Mouse (Mus musculus): ENCODE measurements around the gene Mfap3. TPM values are rescaled to one million over a fixed set of nuclear protein-coding genes. Genes with fewer than 3 reads are reported as not detected.
A peak's percentile ranks its signal among the peaks of the same experiment; 100 is the strongest.

Mfap3 gene
- 15.0 and 15.8 TPM in 2 replicates for polyA plus RNA-seq (2012; rRNA removed)

DNA sequence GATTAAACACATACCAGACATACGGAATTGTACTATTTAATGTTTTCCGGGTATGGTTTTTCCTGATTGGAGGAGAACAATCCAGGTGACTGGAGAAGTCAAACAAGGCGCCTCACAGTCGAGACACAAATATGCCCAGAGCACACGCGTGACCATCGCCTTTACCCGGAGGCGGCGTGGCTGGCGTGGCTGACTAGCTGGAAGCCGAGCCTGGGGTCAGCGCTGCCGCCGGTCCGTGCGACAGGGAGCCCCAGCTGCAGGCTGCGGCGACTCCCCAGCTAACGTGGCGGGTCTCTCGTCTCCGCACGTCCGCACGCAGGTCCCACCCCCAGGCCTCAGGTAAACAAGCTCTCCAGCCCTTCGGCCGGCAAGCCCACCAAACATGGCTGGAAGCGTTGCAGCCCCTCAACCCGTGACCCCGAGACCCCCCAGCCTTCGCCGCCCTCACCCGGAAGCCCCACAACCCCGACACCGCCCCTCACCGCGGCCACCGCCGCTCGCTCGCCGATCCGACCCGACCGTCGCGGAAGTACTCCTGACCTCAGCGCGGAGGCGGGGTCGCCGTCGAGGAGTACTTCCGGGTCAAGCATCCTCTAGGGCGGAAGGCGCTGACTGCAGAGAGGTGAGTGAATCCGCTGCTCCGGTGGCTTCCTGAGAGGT lies at the start of gene Mfap3, which contains the start of gene Fam114a2:
Gene Mfap3 (plus strand): TSS at position 574 of the 660 bp plus-strand sequence.
Gene Fam114a2 (minus strand): TSS at position 527 of the 660 bp plus-strand sequence.
- Histone ChIP-seq H3K4me1 (ENCODE audit: control insufficient read depth, insufficient read depth, low read length) (peaks cover 4% of the 10 kb centered on the region; the same call in 1 of the 2 replicates), H3K4me3 (ENCODE audit: insufficient read depth, low read length) (peak within 1 kb of the TSS; percentile 78), H3K27ac (ENCODE audit: insufficient read depth, low read length) (no peak within 1 kb of the TSS)
- no peak for TF ChIP-seq CTCF (IDR thresholded peaks at IDR 0.05; ENCODE audit: extremely low read depth, insufficient read depth, low read length)
- peak; percentile 85 for TF ChIP-seq POLR2A (IDR thresholded peaks at IDR 0.05; ENCODE audit: extremely low read depth, insufficient read depth, low read length)

DNA sequence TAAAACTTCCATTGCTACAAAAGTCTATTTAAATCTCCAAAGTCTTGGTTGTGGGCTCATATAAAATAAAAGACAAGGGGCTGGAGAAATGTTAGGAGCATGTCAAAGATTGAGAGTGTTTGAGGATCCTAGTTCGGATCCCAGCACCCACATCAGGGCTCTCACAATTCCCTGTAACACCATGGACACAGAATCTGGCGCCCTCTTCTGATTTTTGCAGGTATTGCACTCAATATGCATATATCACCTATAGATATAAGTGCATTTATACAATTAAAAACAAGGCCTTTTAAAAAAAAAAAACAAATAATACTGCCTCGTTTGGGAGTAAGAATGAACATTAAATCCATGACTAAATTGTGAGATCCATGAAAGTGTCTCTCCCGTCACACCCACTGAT lies 49.8 kb upstream of the Mfap3 start:
- H3K4me1 ChIP-seq (ENCODE audit: control insufficient read depth, insufficient read depth, low read length) = no peaks in the 10 kb centered on the region
- no peak overlapping the region for H3K27ac ChIP-seq (ENCODE audit: insufficient read depth, low read length)
- TF ChIP-seq CTCF (IDR thresholded peaks at IDR 0.05; ENCODE audit: extremely low read depth, insufficient read depth, low read length) = no peak
- TF ChIP-seq POLR2A (IDR thresholded peaks at IDR 0.05; ENCODE audit: extremely low read depth, insufficient read depth, low read length) = no peak
- no peak overlapping the region for H3K4me3 ChIP-seq (ENCODE audit: insufficient read depth, low read length)

DNA sequence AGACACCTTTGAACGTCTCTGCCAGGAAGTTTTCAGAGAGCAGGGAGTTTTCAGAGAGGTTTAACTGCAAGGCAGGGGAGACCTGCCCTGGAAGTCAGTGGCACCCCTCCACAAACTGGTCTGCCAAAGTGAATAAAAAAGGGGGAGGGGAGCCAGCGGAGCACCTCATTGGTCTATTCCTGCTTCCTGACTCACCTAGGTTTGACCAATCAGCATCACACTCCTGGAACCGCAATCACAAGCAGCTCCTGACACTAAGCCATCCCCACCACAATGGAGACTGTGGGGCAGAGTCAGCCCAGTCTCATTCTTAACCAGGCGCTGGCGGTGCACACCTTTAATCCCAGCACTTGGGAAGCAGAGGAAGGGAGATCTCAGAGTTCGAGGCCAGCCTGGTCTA lies 48.4 kb upstream of the Mfap3 start:
- no peak for TF ChIP-seq CTCF (IDR thresholded peaks at IDR 0.05; ENCODE audit: extremely low read depth, insufficient read depth, low read length)
- TF ChIP-seq POLR2A (IDR thresholded peaks at IDR 0.05; ENCODE audit: extremely low read depth, insufficient read depth, low read length) = no peak
- 0 out of 2 replicates have a peak, but pooled peaks cover 2% of the 10 kb centered on the region for H3K4me1 ChIP-seq (ENCODE audit: control insufficient read depth, insufficient read depth, low read length)
- no peak overlapping the region for H3K4me3 ChIP-seq (ENCODE audit: insufficient read depth, low read length)
- no peak overlapping the region for H3K27ac ChIP-seq (ENCODE audit: insufficient read depth, low read length)

DNA sequence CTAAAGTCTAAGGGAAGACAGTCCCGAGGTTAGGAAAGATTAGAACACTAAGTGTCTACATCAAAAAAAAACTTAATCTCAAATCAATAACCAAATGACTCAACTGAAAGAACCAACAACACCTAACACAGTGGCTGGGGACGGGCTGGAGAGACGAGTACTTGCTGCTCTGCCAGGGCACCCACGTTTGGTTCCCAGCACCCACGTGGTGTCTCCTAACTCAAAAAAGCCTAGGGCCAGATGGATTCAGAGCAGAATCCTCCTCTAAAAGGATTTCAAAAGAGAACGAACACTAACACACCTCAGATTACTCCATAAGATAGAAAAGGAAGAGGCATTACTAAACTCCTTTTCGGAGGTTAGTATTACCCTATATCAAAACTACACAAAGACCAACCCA lies 47.5 kb upstream of the Mfap3 start:
- Histone ChIP-seq H3K4me3 (ENCODE audit: insufficient read depth, low read length) (no peak overlapping the region), H3K27ac (ENCODE audit: insufficient read depth, low read length) (no peak overlapping the region), H3K4me1 (ENCODE audit: control insufficient read depth, insufficient read depth, low read length) (0 out of 2 replicates have a peak, but pooled peaks cover 2% of the 10 kb centered on the region)
- no peak for TF ChIP-seq POLR2A (IDR thresholded peaks at IDR 0.05; ENCODE audit: extremely low read depth, insufficient read depth, low read length)
- no peak for TF ChIP-seq CTCF (IDR thresholded peaks at IDR 0.05; ENCODE audit: extremely low read depth, insufficient read depth, low read length)

DNA sequence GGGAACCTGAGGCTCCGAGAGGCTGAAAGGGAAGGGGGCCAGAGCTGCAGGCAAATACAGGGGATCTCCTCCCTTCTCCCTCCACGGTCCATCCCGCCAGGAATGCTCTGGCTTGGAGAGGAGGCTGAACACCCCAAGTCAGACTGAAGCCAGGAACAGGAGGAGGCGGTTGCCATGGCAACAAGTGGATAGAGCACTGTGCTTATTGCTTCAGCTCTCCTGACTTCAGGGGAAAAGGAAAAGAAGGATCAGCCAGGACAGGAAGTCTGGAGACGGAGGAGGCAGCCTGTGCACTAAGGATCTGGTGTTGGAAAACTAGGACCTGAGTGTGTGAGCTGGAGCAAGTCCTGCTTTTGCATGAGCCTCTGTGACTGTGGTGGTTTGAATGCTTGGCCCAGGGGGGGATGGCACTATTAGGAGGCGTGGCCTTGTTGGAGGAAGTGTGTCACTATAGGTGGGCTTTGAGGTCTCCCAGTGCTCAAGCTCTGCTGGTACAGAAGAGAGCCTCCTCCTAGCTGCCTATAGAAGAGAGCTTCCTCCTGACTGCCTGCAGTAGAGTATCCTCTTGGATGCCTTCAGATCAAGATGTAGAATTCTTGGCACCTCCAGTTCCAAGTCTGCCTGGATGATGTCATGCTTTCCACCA lies 44.0 kb upstream of the Mfap3 start:
- TF ChIP-seq POLR2A (IDR thresholded peaks at IDR 0.05; ENCODE audit: extremely low read depth, insufficient read depth, low read length) = no peak
- no peak for TF ChIP-seq CTCF (IDR thresholded peaks at IDR 0.05; ENCODE audit: extremely low read depth, insufficient read depth, low read length)
- H3K4me1 ChIP-seq (ENCODE audit: control insufficient read depth, insufficient read depth, low read length) = 0 out of 2 replicates have a peak, but pooled peaks cover 2% of the 10 kb centered on the region
- no peak overlapping the region for H3K27ac ChIP-seq (ENCODE audit: insufficient read depth, low read length)
- H3K4me3 ChIP-seq (ENCODE audit: insufficient read depth, low read length) = no peak overlapping the region

DNA sequence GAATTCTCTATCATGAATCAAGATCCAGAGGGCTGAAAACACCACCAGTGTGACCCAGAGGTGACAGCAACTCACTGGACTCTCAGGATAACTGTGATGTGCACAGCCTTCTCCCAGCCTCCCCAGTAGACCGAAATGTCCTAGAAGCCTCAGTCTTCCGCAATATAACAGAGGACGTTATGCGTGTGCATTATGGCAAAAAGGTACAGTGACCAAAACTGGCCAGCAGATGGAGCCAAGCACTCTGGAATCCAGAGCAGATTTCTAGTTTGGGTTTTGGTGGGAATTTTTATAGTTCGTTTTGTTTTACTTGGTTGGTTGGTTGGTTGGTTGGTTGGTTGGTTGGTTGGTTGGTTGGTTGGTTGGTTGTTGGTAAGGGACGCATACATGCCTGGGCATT lies 43.3 kb upstream of the Mfap3 start:
- H3K4me3 ChIP-seq (ENCODE audit: insufficient read depth, low read length) = no peak overlapping the region
- peak; percentile 68 for TF ChIP-seq CTCF (IDR thresholded peaks at IDR 0.05; ENCODE audit: extremely low read depth, insufficient read depth, low read length)
- no peak for TF ChIP-seq POLR2A (IDR thresholded peaks at IDR 0.05; ENCODE audit: extremely low read depth, insufficient read depth, low read length)
- H3K27ac ChIP-seq (ENCODE audit: insufficient read depth, low read length) = no peak overlapping the region
- 0 out of 2 replicates have a peak, but pooled peaks cover 2% of the 10 kb centered on the region for H3K4me1 ChIP-seq (ENCODE audit: control insufficient read depth, insufficient read depth, low read length)

DNA sequence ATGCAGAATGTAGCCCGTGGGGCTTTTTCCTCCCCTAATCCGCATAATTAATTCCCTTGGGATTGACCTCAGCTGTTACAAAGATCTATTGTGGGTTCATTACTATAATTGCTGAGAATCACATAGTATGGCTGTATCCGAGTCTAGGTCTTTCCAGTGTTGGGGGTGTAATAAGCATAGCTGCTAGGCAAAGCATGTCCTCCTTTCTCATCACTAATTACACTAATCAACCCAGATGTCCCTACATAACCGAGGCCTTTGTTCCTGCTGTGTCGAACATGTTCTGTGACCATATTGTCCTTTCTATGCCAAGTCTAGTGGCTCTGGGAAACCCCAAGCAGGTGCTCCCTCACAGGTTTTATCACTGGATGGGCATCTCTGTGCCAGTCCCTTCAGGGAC lies 40.4 kb upstream of the Mfap3 start:
- TF ChIP-seq CTCF (IDR thresholded peaks at IDR 0.05; ENCODE audit: extremely low read depth, insufficient read depth, low read length) (no peak), POLR2A (IDR thresholded peaks at IDR 0.05; ENCODE audit: extremely low read depth, insufficient read depth, low read length) (no peak)
- H3K4me3 ChIP-seq (ENCODE audit: insufficient read depth, low read length) = no peak overlapping the region
- H3K27ac ChIP-seq (ENCODE audit: insufficient read depth, low read length) = no peak overlapping the region
- H3K4me1 ChIP-seq (ENCODE audit: control insufficient read depth, insufficient read depth, low read length) = 0 out of 2 replicates have a peak, but pooled peaks cover 2% of the 10 kb centered on the region

DNA sequence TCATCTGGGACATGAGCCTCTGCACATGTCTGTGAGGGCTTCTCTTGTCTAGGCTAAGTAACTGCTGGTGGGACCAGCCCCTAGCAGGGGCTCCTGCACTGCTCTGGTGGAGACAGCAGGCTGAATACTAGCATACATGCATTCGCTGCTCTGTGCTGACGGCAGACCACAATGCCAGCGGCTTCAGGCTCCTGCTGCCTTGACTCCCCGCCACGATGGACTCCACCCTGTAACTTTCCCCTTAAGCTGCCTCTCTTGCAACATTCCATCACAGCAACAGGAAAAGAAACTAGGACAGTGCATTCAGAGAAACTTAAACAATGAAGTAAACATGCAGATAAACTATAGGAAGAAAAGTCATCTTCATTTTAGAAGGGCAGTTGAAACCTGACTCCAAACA lies 30.0 kb upstream of the Mfap3 start:
- no peaks in the 10 kb centered on the region for H3K4me1 ChIP-seq (ENCODE audit: control insufficient read depth, insufficient read depth, low read length)
- no peak overlapping the region for H3K4me3 ChIP-seq (ENCODE audit: insufficient read depth, low read length)
- no peak for TF ChIP-seq POLR2A (IDR thresholded peaks at IDR 0.05; ENCODE audit: extremely low read depth, insufficient read depth, low read length)
- no peak overlapping the region for H3K27ac ChIP-seq (ENCODE audit: insufficient read depth, low read length)

DNA sequence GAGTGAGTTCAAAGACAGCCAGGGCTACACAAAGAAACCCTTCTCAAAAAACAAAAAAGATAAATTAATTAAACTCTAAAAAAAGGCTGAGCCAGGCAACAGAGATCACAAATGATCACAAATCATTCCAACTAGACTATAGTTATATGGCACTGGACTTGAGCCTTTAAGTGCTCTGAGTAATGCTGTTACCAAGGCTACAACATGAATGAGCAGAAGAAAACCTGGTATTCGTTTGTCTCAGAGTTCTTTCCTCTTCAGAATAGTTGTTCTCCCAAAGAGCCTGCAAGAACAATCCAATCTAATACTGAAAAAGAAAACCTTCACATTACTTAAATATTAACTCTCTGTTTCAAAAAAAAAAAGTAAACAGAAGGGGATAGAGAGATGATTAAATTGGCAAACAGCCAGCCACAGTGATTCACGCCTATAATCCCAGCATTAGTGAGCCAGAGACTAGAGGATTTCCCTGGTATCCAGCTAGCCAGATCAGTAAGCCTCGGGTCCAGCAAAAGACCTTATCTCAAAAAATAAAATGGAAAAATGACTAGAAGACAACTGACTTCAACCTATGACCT lies 21.9 kb upstream of the Mfap3 start:
- TF ChIP-seq CTCF (IDR thresholded peaks at IDR 0.05; ENCODE audit: extremely low read depth, insufficient read depth, low read length) (no peak), POLR2A (IDR thresholded peaks at IDR 0.05; ENCODE audit: extremely low read depth, insufficient read depth, low read length) (no peak)

More for the DNA sequence above, 21.9 kb upstream of the Mfap3 start:
- no peaks in the 10 kb centered on the region for H3K4me1 ChIP-seq (ENCODE audit: control insufficient read depth, insufficient read depth, low read length)
- no peak overlapping the region for H3K27ac ChIP-seq (ENCODE audit: insufficient read depth, low read length)
- no peak overlapping the region for H3K4me3 ChIP-seq (ENCODE audit: insufficient read depth, low read length)
